Mouse (Mus musculus): Measurements from ENCODE around the gene Pphln1.

Pphln1 gene

GRCm38 (mm10) chr15:93539415-93539814 is 141.3 kb downstream of the Pphln1 start:
- CTCF ChIA-PET: no interaction called here

Data from spleen, embryonic (tissue).